Mouse (Mus musculus) inflammation-experienced regulatory T-cells, adult 6 months (primary cell): ENCODE results near the gene Ccdc97. TPM values are rescaled to one million over a fixed set of nuclear protein-coding genes. Genes with fewer than 3 reads are reported as not detected.

Experiments used
- polyA plus RNA-seq, 3 experiments: library from polyadenylated mRNA; unstranded; fragments of 100-300 nt; shearing (Covaris generic); gene quantifications; one replicate each; pipeline ENCODE4 v1.2.1; 2017

Gene Ccdc97
- polyA plus RNA-seq, 3 experiments from 2014 or later, result 41.2 to 45.8 (median 45.8) TPM

Other genes with a start within 250 kb of the Ccdc97 start
- under 1 TPM in 1 of 3 experiments, not detected in 2; 0.54 TPM for gene Ceacam1, start 241.5 kb downstream of the Ccdc97 start, polyA plus RNA-seq
- under 1 TPM in 1 of 3 experiments, not detected in 2; 0.20 TPM for gene Ceacam2, start 179.2 kb downstream of the Ccdc97 start, polyA plus RNA-seq
- not detected for gene Erich4, start 103.2 kb downstream of the Ccdc97 start, polyA plus RNA-seq
- gene Dmac2, start 99.7 kb downstream of the Ccdc97 start, polyA plus RNA-seq, result 10 to 100 TPM; 27.1 to 55.4 (median 47.5) TPM
- under 1 TPM in 2 of 3 experiments, not detected in 1; 0.40 to 0.45 TPM for gene B3gnt8, start 92.4 kb downstream of the Ccdc97 start, polyA plus RNA-seq
- 10 to 100 TPM; 10.5 to 16.7 (median 15.5) TPM for gene Bckdha, start 60.1 kb downstream of the Ccdc97 start, polyA plus RNA-seq
- gene Exosc5, start 59.9 kb downstream of the Ccdc97 start, polyA plus RNA-seq, result 100 to 1,000 TPM in 2 of 3 experiments, 10 to 100 TPM in 1; 65.5 to 124 (median 103) TPM
- 10 to 100 TPM in 2 of 3 experiments, 1 to 10 TPM in 1; 8.2 to 23.6 (median 14.4) TPM for gene Tmem91, start 43.9 kb downstream of the Ccdc97 start, polyA plus RNA-seq
- gene B9d2, start 38.3 kb downstream of the Ccdc97 start, polyA plus RNA-seq, result 10 to 100 TPM; 55.9 to 76.1 (median 57.2) TPM
- gene Tgfb1, start 32.1 kb downstream of the Ccdc97 start, polyA plus RNA-seq, result 1 to 10 TPM; 4.6 to 6.7 (median 5.4) TPM
- gene Hnrnpul1, start 35.7 kb upstream of the Ccdc97 start, polyA plus RNA-seq, result 10 to 100 TPM; 46.6 to 56.2 (median 54.7) TPM
- gene Axl, start 69.6 kb upstream of the Ccdc97 start, polyA plus RNA-seq, result 10 to 100 TPM; 18.6 to 32.5 (median 25.5) TPM
- gene Cyp2s1, start 97.8 kb upstream of the Ccdc97 start, polyA plus RNA-seq, result 1 to 10 TPM; 2.9 to 4.1 (median 3.0) TPM
- not detected for gene Cyp2b10, start 178.5 kb upstream of the Ccdc97 start, polyA plus RNA-seq